Mouse (Mus musculus) C2C12 (cell line): ENCODE results near the gene Gm12845.

Source experiments
- CEBPB ChIP-seq: IDR thresholded peaks from one replicate; pipeline ENCODE4 v1.6.1; 2011; ENCODE audit warnings: low read depth, mild to moderate bottlenecking, control low read depth, moderate library complexity
- CTCF ChIP-seq: IDR thresholded peaks from one replicate; pipeline ENCODE4 v1.5.1; 2011; ENCODE audit not compliant: control insufficient read depth, insufficient read depth, insufficient read length
- USF1 ChIP-seq: IDR thresholded peaks from one replicate; pipeline ENCODE4 v1.6.1; 2011; ENCODE audit warnings: low read depth, mild to moderate bottlenecking, control low read depth, moderate library complexity

GRCm38 (mm10) chr4:117772960-117773359 lies 48.7 kb downstream of the Gm12845 start:
- TF ChIP-seq CEBPB (no peak), CTCF (no peak), USF1 (no peak)
